Mouse (Mus musculus) spleen, postnatal 14 days (tissue): ENCODE results near the gene Trappc2l.
"Not testable (repeated sequence)": the region's sequence is repeated elsewhere in the genome, so short reads cannot be mapped to it uniquely, and the experiment has no call there.

Experiments
- DNase-seq, 2 experiments: peaks; one replicate each; pipeline ENCODE4 v3.0.0; 2021 to 2022; ENCODE audit warnings: low spot score in 2 of 2

Trappc2l gene

GRCm38 (mm10) chr8:122625811-122626210 lies 14.4 kb downstream of the Trappc2l start:
- DNase-seq, result no peak

- DNase-seq, result no peak
These were observed 15.5 kb downstream of the Trappc2l start for GRCm38 (mm10) chr8:122626896-122627295.

GRCm38 (mm10) chr8:122629388-122629787 lies 17.9 kb downstream of the Trappc2l start:
- DNase-seq, result no peak

- DNase-seq, result no peak
These were observed 19.3 kb downstream of the Trappc2l start for GRCm38 (mm10) chr8:122630696-122631095.

- not testable (repeated sequence) for DNase-seq
These were observed 20.7 kb downstream of the Trappc2l start for GRCm38 (mm10) chr8:122632134-122632533.

GRCm38 (mm10) chr8:122633205-122633604 lies 21.8 kb downstream of the Trappc2l start:
- DNase-seq, result no peak

GRCm38 (mm10) chr8:122635878-122636802 lies 24.7 kb downstream of the Trappc2l start:
- DNase-seq, result no peak

- DNase-seq, result no peak
These were observed 25.3 kb downstream of the Trappc2l start for GRCm38 (mm10) chr8:122636803-122637175.

GRCm38 (mm10) chr8:122637230-122637629 lies 25.8 kb downstream of the Trappc2l start:
- no peak for DNase-seq

GRCm38 (mm10) chr8:122638601-122639000 lies 27.2 kb downstream of the Trappc2l start:
- DNase-seq, result no peak

- DNase-seq, result no peak
These were observed 28.2 kb downstream of the Trappc2l start for GRCm38 (mm10) chr8:122639521-122640248.

- no peak for DNase-seq
These were observed 29.4 kb downstream of the Trappc2l start for GRCm38 (mm10) chr8:122640825-122641224.

GRCm38 (mm10) chr8:122641406-122641805 lies 30.0 kb downstream of the Trappc2l start:
- DNase-seq, result no peak

- no peak for DNase-seq
These were observed 30.6 kb downstream of the Trappc2l start for GRCm38 (mm10) chr8:122642071-122642470.

GRCm38 (mm10) chr8:122644175-122644954 lies 32.9 kb downstream of the Trappc2l start:
- DNase-seq, result no peak

GRCm38 (mm10) chr8:122646337-122646736 lies 34.9 kb downstream of the Trappc2l start:
- no peak for DNase-seq

- DNase-seq, result no peak
These were observed 36.9 kb downstream of the Trappc2l start for GRCm38 (mm10) chr8:122648192-122648970.

- no peak for DNase-seq
These were observed 40.0 kb downstream of the Trappc2l start for GRCm38 (mm10) chr8:122651326-122651921.

GRCm38 (mm10) chr8:122652643-122653042 lies 41.2 kb downstream of the Trappc2l start:
- DNase-seq, result no peak

- no peak for DNase-seq
These were observed 43.3 kb downstream of the Trappc2l start for GRCm38 (mm10) chr8:122654768-122655167.
